Mouse (Mus musculus) liver, embryonic 13.5 days (tissue): ENCODE data around the gene Cradd. TPM values are rescaled to one million over a fixed set of nuclear protein-coding genes. Genes with fewer than 3 reads are reported as not detected.

Source experiments
- ATAC-seq: fragments of 200-750 bp; cut with Nextera tagmentation; 2 replicates; pipeline ENCODE4 v1.8.0; 2017; ENCODE audit warnings: low read depth, mild to moderate bottlenecking, moderate number of reproducible peaks, moderate library complexity
- DNase-seq: peaks from one replicate; pipeline ENCODE4 v3.0.0; 2022
- H3K27ac ChIP-seq: fragments of 300-500 bp; sonication (generic); 2 replicates; pipeline ENCODE4 v1.5.1; 2015; ENCODE audit warnings: moderate library complexity, mild to moderate bottlenecking, inconsistent platforms
- H3K27me3 ChIP-seq: fragments of 300-500 bp; sonication (generic); 2 replicates; pipeline ENCODE4 v1.6.1; 2015; ENCODE audit warnings: mild to moderate bottlenecking, inconsistent platforms
- H3K36me3 ChIP-seq: fragments of 300-500 bp; sonication (generic); 2 replicates; pipeline ENCODE4 v1.6.1; 2015; ENCODE audit warnings: mild to moderate bottlenecking, inconsistent platforms
- H3K4me1 ChIP-seq: fragments of 300-500 bp; sonication (generic); replicated peaks from 2 replicates; pipeline ENCODE4 v1.6.1; 2015; ENCODE audit warnings: inconsistent platforms
- H3K4me2 ChIP-seq: fragments of 300-500 bp; sonication (generic); 2 replicates; pipeline ENCODE4 v1.6.1; 2015; ENCODE audit warnings: inconsistent platforms, mild to moderate bottlenecking, moderate library complexity
- H3K4me3 ChIP-seq: fragments of 300-500 bp; sonication (generic); replicated peaks from 2 replicates; pipeline ENCODE4 v1.5.1; 2015; ENCODE audit warnings: mild to moderate bottlenecking, inconsistent platforms
- H3K9ac ChIP-seq: fragments of 300-500 bp; sonication (generic); 2 replicates; pipeline ENCODE4 v1.6.1; 2015; ENCODE audit warnings: mild to moderate bottlenecking, inconsistent platforms
- H3K9me3 ChIP-seq: fragments of 300-500 bp; sonication (generic); replicated peaks from 2 replicates; pipeline ENCODE4 v1.6.1; 2016; ENCODE audit warnings: inconsistent platforms
- WGBS: fragments of 180-500 bp; shearing (Covaris S2); methylation state at CpG from one replicate; pipeline ENCODE4 v1.1.7; 2015; ENCODE audit not compliant: insufficient replicate concordance; 5-methylcytosine and 5-hydroxymethylcytosine counted together
- polyA plus RNA-seq: library from polyadenylated mRNA; unstranded; fragments of >200 nt; fragmentation: Nextera tagmentation; extraction: Ambion mirVana; gene quantifications from 2 replicates; pipeline ENCODE4 v1.2.1, GENCODE M21; 2015

Gene Cradd
- polyA plus RNA-seq, 1 experiment from 2014 or later: 3.3 TPM

DNA sequence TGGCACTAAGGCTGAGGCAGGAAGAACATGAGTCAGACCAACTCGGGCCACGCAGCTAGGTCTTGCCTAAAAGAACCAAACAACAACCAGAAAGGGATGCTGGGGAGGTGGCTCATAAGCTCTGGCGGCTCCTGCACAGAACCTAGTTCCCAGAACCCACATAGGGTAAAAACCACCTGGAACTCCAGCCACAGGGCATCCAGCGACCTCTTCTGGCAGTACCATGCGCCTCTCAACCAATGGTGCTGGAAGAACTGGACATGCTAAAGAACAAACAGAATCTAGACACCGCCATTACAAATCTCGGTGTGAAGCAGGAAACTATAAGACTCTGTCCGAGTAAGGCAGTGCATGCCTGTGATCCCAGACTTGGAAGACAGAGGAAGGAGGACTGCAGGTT is 36.6 kb downstream of the Cradd start:
- H3K4me1 ChIP-seq: peaks cover 50% of the 10 kb centered on the region
- H3K4me2 ChIP-seq: no peak overlapping the region
- no peaks in the 10 kb centered on the region for H3K9me3 ChIP-seq
- DNase-seq (no peak), ATAC-seq (no peak)
- no peak overlapping the region for H3K4me3 ChIP-seq
- H3K36me3 ChIP-seq: no peaks in the 10 kb centered on the region
- H3K9ac ChIP-seq: no peak overlapping the region
- H3K27me3 ChIP-seq: no peaks in the 10 kb centered on the region
- no peak overlapping the region for H3K27ac ChIP-seq
- 78% methylated on average over 8 of the region's 8 CpGs for WGBS

DNA sequence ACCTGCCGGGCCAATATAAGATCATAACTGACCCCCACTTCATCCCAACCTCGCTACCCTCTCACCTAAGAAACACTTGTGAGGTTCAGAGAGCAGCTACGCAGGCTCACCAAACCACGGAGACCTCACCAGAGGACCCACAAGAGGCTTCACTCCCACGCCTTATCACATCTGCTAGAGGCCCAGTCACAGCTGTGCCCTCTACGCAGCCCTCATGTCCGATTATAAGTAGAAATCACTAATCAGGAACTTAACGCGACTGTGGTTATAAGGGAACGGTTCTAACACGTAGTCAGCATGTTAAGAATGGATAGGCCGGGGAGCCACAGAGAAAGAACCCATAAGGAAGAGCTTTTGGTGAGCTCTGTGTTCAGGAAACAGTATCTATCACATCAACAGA is 40.5 kb downstream of the Cradd start:
- ATAC-seq: peak; percentile 58; the same call in 1 of the 2 replicates

DNA sequence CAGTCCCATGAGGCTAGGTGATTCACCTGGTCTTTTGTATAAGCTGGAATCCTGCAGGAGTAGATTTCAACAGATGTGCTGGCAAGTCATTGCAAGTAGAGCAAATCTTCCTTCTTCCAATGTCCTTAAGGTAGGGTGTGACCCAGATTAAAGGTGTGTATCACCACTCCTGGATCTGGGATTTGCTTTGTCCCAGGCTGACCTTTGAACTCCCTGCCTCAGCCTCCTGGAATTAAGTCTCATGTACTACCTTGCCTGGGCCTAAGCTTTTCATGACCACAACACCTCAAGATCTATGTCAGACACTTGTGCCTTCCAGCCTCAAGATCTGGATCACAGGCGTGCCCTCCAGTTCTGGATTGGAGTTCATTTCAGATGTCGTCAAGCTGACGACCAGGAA is 41.9 kb downstream of the Cradd start:
- H3K36me3 ChIP-seq: no peaks in the 10 kb centered on the region
- H3K27ac ChIP-seq: no peak overlapping the region
- H3K4me1 ChIP-seq: peaks cover 10% of the 10 kb centered on the region
- H3K9ac ChIP-seq: no peak overlapping the region
- no peaks in the 10 kb centered on the region for H3K9me3 ChIP-seq
- ATAC-seq (no peak), DNase-seq (no peak)
- 75% methylated on average over 3 of the region's 3 CpGs for WGBS
- no peak overlapping the region for H3K4me3 ChIP-seq
- H3K27me3 ChIP-seq: no peaks in the 10 kb centered on the region
- H3K4me2 ChIP-seq: no peak overlapping the region

More for the DNA sequence above, 40.5 kb downstream of the Cradd start:
- WGBS: 17% methylated on average over 12 of the region's 12 CpGs
- H3K27ac ChIP-seq: no peak overlapping the region
- H3K9me3 ChIP-seq: no peaks in the 10 kb centered on the region
- no peaks in the 10 kb centered on the region for H3K36me3 ChIP-seq
- H3K9ac ChIP-seq: no peak overlapping the region
- H3K27me3 ChIP-seq: no peaks in the 10 kb centered on the region
- H3K4me3 ChIP-seq: no peak overlapping the region
- H3K4me1 ChIP-seq: peaks cover 12% of the 10 kb centered on the region
- H3K4me2 ChIP-seq: no peak overlapping the region
- DNase-seq: no peak

DNA sequence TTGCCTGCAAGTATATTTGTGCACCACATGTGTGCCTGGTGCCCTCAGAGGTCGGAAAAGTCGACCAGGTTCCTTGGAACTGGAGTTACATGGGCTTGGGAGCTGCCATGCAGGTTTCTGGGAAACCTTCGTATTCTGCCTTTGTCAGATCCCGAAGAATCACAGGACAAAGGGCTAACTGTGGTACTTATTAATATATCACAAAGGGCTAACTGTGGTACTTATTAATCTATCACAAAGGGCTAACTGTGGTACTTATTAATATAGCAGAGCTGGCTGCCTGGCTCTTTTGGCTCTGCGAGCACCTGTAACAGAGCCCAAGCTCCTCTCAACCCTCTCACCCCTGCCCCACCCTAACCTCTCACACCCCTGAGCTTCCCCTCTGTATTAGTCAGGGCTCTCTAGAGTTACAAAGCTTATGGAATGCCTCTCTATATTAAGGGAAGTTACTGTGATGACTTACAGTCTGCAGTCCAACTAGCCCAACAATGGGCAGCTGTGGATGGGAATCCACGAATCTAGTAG is 42.4 kb downstream of the Cradd start:
- 71% methylated on average over 6 of the region's 6 CpGs for WGBS
- H3K27ac ChIP-seq: no peak overlapping the region
- H3K36me3 ChIP-seq: no peaks in the 10 kb centered on the region
- H3K9me3 ChIP-seq: no peaks in the 10 kb centered on the region
- H3K27me3 ChIP-seq: no peaks in the 10 kb centered on the region
- no peak overlapping the region for H3K4me3 ChIP-seq
- H3K9ac ChIP-seq: no peak overlapping the region
- no peak overlapping the region for H3K4me2 ChIP-seq
- ATAC-seq (no peak), DNase-seq (no peak)
- H3K4me1 ChIP-seq: peaks cover 10% of the 10 kb centered on the region

DNA sequence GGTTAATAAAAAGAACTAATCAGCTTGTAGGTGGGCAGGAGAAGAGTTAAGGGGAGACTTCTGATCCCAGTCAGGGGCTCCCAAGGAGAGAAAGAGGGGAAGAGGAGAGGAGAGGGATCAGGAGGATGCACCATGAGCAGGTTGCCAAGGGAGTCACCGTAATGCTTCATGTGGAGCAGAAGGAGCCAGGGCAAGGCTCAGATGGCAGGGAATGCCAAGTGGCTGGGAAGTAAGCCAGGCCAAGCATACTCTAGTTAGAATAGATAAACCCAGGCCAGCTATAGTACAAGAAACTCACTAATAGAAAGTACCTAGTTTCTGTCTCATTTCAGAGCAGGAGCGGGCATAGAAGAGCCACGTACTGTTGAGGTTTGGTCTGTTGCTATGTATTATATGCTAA is 43.6 kb downstream of the Cradd start:
- DNase-seq: no peak
- H3K4me2 ChIP-seq: no peak overlapping the region
- no peaks in the 10 kb centered on the region for H3K36me3 ChIP-seq
- H3K27me3 ChIP-seq: no peaks in the 10 kb centered on the region
- no peak overlapping the region for H3K27ac ChIP-seq
- no peaks in the 10 kb centered on the region for H3K9me3 ChIP-seq
- no peak overlapping the region for H3K9ac ChIP-seq
- WGBS: 85% methylated on average over 3 of the region's 3 CpGs
- no peak overlapping the region for H3K4me3 ChIP-seq
- ATAC-seq: no peak
- peaks cover 10% of the 10 kb centered on the region for H3K4me1 ChIP-seq

DNA sequence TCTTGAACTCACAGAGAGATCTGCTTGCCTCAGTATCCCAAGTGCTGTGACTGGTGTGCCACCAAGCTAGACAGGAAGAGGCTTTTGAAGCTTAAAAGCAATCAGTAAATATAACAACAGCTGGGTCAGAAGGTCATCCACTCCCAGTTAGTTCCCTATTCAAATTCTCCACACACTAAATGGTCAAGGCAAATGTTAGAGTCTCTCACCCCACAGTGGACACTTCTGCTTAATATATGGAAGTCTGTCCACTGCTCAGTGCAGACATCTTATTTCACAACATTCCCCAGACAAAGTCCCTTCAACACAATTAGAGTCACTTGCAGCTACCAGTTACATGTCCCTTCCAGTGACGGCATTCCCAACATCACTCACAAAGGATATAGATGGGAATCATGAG is 44.5 kb downstream of the Cradd start:
- Histone ChIP-seq H3K4me1 (peaks cover 10% of the 10 kb centered on the region), H3K9me3 (no peaks in the 10 kb centered on the region), H3K9ac (no peak overlapping the region), H3K36me3 (no peaks in the 10 kb centered on the region), H3K4me3 (no peak overlapping the region), H3K27me3 (no peaks in the 10 kb centered on the region), H3K27ac (no peak overlapping the region), H3K4me2 (no peak overlapping the region)
- no peak for DNase-seq
- no peak for ATAC-seq
- 84% methylated on average over 1 of the region's 1 CpGs for WGBS

DNA sequence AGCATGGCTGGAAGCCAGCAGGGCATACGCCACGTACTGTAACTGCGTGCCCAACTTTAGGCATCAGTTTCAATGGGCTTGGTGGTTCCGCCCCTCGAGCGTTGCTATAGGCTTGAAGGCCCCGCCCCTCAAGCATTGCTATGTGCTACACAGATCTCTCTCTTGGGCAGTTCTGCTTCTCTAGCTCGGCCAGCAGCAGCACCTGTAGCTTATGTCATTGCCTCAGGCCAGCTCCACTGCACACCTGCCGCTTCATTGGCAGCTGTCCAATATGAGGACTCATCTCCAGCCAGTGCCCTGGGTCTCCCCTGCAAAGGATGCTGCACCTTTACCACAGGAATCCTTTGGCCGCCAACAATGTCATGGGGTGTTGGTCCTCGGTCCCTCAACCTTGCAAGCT is 45.8 kb downstream of the Cradd start:
- DNase-seq (no peak), ATAC-seq (no peak)
- Histone ChIP-seq H3K36me3 (no peaks in the 10 kb centered on the region), H3K4me3 (no peak overlapping the region), H3K27me3 (no peaks in the 10 kb centered on the region), H3K4me1 (peaks cover 5% of the 10 kb centered on the region), H3K4me2 (no peak overlapping the region), H3K27ac (no peak overlapping the region), H3K9me3 (no peaks in the 10 kb centered on the region), H3K9ac (no peak overlapping the region)
- 66% methylated on average over 11 of the region's 11 CpGs for WGBS

DNA sequence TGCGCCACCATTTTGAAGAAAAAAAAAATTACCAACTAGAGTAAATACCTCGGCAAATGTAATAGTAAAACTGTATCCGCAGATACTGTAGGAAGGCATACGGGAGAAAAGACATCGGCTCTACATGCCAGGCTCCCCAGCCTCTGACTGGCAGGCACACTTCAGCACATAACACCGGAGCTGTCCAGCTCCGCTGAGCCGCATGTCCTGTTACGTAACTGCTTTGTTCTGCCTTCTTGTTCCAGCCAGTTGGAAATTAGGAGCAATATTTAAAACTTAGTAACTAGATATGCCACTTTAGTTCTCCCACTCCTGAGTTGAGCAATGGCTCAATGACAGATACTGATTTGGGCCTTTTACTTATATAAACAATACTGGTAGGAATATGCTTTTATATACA is 48.4 kb downstream of the Cradd start:
- no peak overlapping the region for H3K27ac ChIP-seq
- no peaks in the 10 kb centered on the region for H3K9me3 ChIP-seq
- WGBS: 79% methylated on average over 9 of the region's 9 CpGs

DNA sequence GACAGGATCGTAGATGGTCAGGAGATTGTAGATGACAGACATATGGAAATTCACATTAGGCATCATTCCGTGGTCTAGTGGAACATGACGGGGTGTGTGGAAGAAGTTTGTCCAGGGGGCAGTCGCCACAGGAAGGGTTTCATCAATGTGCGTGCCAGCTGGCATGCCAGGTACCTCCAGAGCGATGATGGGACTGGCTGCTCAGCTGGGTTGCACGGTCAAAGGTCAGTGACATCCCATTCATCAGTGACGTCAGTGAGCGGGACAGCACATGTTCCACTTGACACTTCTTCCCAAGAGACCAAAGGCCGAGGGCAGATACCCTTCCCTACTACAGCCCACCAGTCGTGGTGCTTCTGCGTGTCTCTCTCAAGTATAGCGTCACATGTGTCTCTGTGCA is 50.7 kb downstream of the Cradd start:
- no peak for ATAC-seq
- H3K4me1 ChIP-seq: 0 out of 2 replicates have a peak, but pooled peaks cover 4% of the 10 kb centered on the region
- WGBS: 83% methylated on average over 13 of the region's 13 CpGs

More for the DNA sequence above, 48.4 kb downstream of the Cradd start:
- Histone ChIP-seq H3K4me2 (no peak overlapping the region), H3K4me1 (0 out of 2 replicates have a peak, but pooled peaks cover 4% of the 10 kb centered on the region), H3K36me3 (no peaks in the 10 kb centered on the region), H3K4me3 (no peak overlapping the region), H3K27me3 (no peaks in the 10 kb centered on the region), H3K9ac (no peak overlapping the region)
- ATAC-seq: no peak
- no peak for DNase-seq

DNA sequence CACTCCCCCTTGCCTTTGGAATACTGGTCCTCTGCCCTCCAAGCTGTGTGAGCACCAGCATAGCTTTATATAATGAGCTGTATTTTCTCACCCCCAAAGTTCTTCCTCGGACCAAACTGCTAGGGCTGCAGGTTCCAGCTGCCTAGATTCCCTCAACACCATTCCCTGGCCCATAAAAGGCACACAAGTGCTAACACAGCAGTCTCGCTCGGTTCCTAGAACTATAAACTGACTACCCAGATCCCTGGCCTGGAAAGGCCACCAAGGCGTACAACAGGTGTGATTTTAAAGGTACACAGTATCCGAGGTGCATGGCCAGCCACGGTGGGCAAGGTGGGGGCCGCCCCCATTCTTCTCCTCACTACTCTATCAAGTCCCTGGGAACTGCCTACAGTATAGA is 54.8 kb downstream of the Cradd start:
- no peak overlapping the region for H3K27ac ChIP-seq
- H3K4me1 ChIP-seq: peaks cover 31% of the 10 kb centered on the region
- DNase-seq (no peak), ATAC-seq (no peak)
- H3K9me3 ChIP-seq: no peaks in the 10 kb centered on the region
- no peaks in the 10 kb centered on the region for H3K36me3 ChIP-seq
- peaks cover 26% of the 10 kb centered on the region for H3K27me3 ChIP-seq
- 70% methylated on average over 7 of the region's 7 CpGs for WGBS
- no peak overlapping the region for H3K4me3 ChIP-seq
- H3K9ac ChIP-seq: no peak overlapping the region
- no peak overlapping the region for H3K4me2 ChIP-seq

More for the DNA sequence above, 50.7 kb downstream of the Cradd start:
- Histone ChIP-seq H3K4me3 (no peak overlapping the region), H3K36me3 (no peaks in the 10 kb centered on the region), H3K4me2 (no peak overlapping the region), H3K9me3 (no peaks in the 10 kb centered on the region), H3K9ac (no peak overlapping the region), H3K27ac (no peak overlapping the region), H3K27me3 (no peaks in the 10 kb centered on the region)
- DNase-seq: no peak

DNA sequence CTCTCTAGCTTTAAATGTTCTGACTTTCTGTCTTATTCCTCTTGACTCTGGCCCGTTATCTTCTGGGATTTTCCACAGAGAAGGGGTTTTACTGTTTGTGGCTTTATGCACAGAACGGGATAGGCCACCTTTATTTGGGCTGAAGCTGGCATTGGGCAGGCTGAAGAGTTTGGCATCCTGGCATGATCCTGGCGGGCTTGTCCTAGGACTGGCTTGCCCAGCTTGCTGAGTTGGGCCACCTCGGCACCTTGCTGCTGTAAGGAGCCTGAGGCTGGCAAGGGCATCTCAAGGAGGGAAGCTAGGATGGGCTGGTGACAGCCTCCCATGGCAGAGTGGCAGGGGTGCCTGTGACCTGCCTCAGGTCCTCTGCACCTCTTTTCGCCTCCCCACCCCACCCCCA is 55.6 kb downstream of the Cradd start:
- WGBS: 67% methylated on average over 5 of the region's 5 CpGs
- DNase-seq: no peak

DNA sequence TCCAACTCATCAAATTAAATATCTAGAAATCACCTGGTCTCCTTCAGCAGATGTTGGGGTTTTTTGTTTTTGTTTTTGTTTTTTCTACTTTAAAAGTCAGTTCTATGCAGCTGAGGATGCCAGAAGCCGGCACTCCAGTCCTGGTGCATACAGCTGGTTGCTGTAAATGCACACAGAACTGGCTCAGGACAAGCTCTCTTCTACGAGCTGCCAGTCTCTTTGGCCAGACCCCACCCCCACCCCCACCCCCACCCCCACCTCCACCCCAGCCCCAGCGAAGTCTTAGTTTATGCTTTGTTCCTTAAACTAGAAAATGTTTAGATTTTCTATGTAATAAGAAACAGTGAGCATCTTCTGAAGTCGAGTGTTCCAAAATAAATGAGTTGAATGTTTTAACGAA is 57.0 kb downstream of the Cradd start:
- no peak overlapping the region for H3K4me3 ChIP-seq
- peaks cover 41% of the 10 kb centered on the region for H3K27me3 ChIP-seq
- 34% methylated on average over 5 of the region's 5 CpGs for WGBS
- ATAC-seq (no peak), DNase-seq (no peak)
- no peak overlapping the region for H3K9ac ChIP-seq
- H3K4me1 ChIP-seq: peaks cover 33% of the 10 kb centered on the region
- no peak overlapping the region for H3K27ac ChIP-seq
- H3K4me2 ChIP-seq: no peak overlapping the region
- H3K9me3 ChIP-seq: no peaks in the 10 kb centered on the region
- H3K36me3 ChIP-seq: no peaks in the 10 kb centered on the region

More for the DNA sequence above, 55.6 kb downstream of the Cradd start:
- H3K27me3 ChIP-seq: peaks cover 31% of the 10 kb centered on the region
- H3K9me3 ChIP-seq: no peaks in the 10 kb centered on the region
- H3K4me3 ChIP-seq: no peak overlapping the region
- no peak overlapping the region for H3K27ac ChIP-seq
- no peak overlapping the region for H3K4me2 ChIP-seq
- no peak for ATAC-seq
- no peak overlapping the region for H3K9ac ChIP-seq
- H3K4me1 ChIP-seq: peaks cover 27% of the 10 kb centered on the region
- no peaks in the 10 kb centered on the region for H3K36me3 ChIP-seq
